Mouse (Mus musculus) urinary bladder, adult 2 months (tissue): ENCODE measurements around the gene Palmd. TPM values are rescaled to one million over a fixed set of nuclear protein-coding genes. Genes with fewer than 3 reads are reported as not detected.

Experiments
- DNase-seq: peaks from one replicate; pipeline ENCODE4 v3.0.0; 2022; ENCODE audit warnings: low spot score
- polyA plus RNA-seq: library from polyadenylated mRNA; depleted of rRNA; stranded (reverse); fragments of >200 nt; gene quantifications from 2 replicates; pipeline ENCODE4 v1.2.3, GENCODE M21; 2012; rRNA removed

Gene Palmd
- polyA plus RNA-seq, 1 experiment: 5.9 TPM

- DNase-seq: no peak
Observed at GRCm38 (mm10) chr3:116892206-116892563, 76.6 kb downstream of the Palmd start.

GRCm38 (mm10) chr3:116891436-116892205 is 77.2 kb downstream of the Palmd start:
- DNase-seq: no peak

GRCm38 (mm10) chr3:116890576-116890975 is 78.2 kb downstream of the Palmd start:
- DNase-seq: no peak

GRCm38 (mm10) chr3:116889358-116889757 is 79.4 kb downstream of the Palmd start:
- DNase-seq: no peak

- DNase-seq: no peak
Observed at GRCm38 (mm10) chr3:116884941-116885340, 83.8 kb downstream of the Palmd start.

GRCm38 (mm10) chr3:116882221-116882960 is 86.4 kb downstream of the Palmd start:
- DNase-seq: no peak

- DNase-seq: no peak
Observed at GRCm38 (mm10) chr3:116870372-116870771, 98.4 kb downstream of the Palmd start.

Other genes with a start within 250 kb of the Palmd start
- gene Agl, start 160.8 kb downstream of the Palmd start, polyA plus RNA-seq: 17.3 and 27.2 TPM in 2 replicates
- 14.6 and 15.3 TPM in 2 replicates for gene Frrs1, start 109.5 kb downstream of the Palmd start, polyA plus RNA-seq
- not detected in 2 replicates for gene 4930455H04Rik, start 720 bp downstream of the Palmd start, polyA plus RNA-seq